Mouse (Mus musculus): ENCODE results near the gene Zfp384.
"Not testable (repeated sequence)": the region's sequence is repeated elsewhere in the genome, so short reads cannot be mapped to it uniquely, and the experiment has no call there.

Zfp384 gene

GRCm38 (mm10) chr6:125009181-125010073 lies 482 bp downstream of the Zfp384 start:
- intact Hi-C loops (cut with DNase I) = loop anchor here (2.0 kb wide), 1 partner anchor 29 kb away; the partner anchor contains the start of gene Ing4

GRCm38 (mm10) chr6:125017682-125018081 lies 8.7 kb downstream of the Zfp384 start:
- intact Hi-C loops (cut with DNase I) = no loop called here

GRCm38 (mm10) chr6:125030532-125030931 lies 21.6 kb downstream of the Zfp384 start:
- intact Hi-C loops (cut with DNase I) = not testable (repeated sequence)

- intact Hi-C loops (cut with DNase I) = no loop called here
Measured at GRCm38 (mm10) chr6:125031604-125032003, 22.7 kb downstream of the Zfp384 start.

- intact Hi-C loops (cut with DNase I) = loop anchor here (2.0 kb wide), 1 partner anchor 30 kb away; the partner anchor contains the start of gene Zfp384
Measured at GRCm38 (mm10) chr6:125038666-125039065, 29.7 kb downstream of the Zfp384 start.

GRCm38 (mm10) chr6:125039131-125039530 lies 30.2 kb downstream of the Zfp384 start:
- intact Hi-C loops (cut with DNase I) = loop anchor here (2.0 kb wide), 1 partner anchor 30 kb away; the partner anchor contains the start of gene Zfp384

- intact Hi-C loops (cut with DNase I) = loop anchor here (2.0 kb wide), 1 partner anchor 31 kb away; the partner anchor contains the start of gene Zfp384
Measured at GRCm38 (mm10) chr6:125039533-125040153, 30.7 kb downstream of the Zfp384 start, which contains the start of gene Ing4. Gene Ing4, plus strand, starts transcription at chr6:125039760.

GRCm38 (mm10) chr6:125040221-125040620 lies 31.3 kb downstream of the Zfp384 start:
- intact Hi-C loops (cut with DNase I) = no loop called here

- intact Hi-C loops (cut with DNase I) = no loop called here
Measured at GRCm38 (mm10) chr6:125041047-125041446, 32.1 kb downstream of the Zfp384 start.

- intact Hi-C loops (cut with DNase I) = no loop called here
Measured at GRCm38 (mm10) chr6:125042081-125042480, 33.1 kb downstream of the Zfp384 start.

GRCm38 (mm10) chr6:125046691-125047090 lies 37.7 kb downstream of the Zfp384 start:
- intact Hi-C loops (cut with DNase I) = loop anchor here (2.0 kb wide), 1 partner anchor 36 kb away; no protein-coding TSS in a partner anchor

GRCm38 (mm10) chr6:125049678-125050077 lies 40.7 kb downstream of the Zfp384 start, which contains the start of gene Acrbp:
Gene Acrbp, plus strand, starts transcription at chr6:125049689.
- intact Hi-C loops (cut with DNase I) = no loop called here

GRCm38 (mm10) chr6:125051237-125051636 lies 42.3 kb downstream of the Zfp384 start:
- intact Hi-C loops (cut with DNase I) = no loop called here

- intact Hi-C loops (cut with DNase I) = no loop called here
Measured at GRCm38 (mm10) chr6:125061493-125061892, 52.5 kb downstream of the Zfp384 start.

- intact Hi-C loops (cut with DNase I) = no loop called here
Measured at GRCm38 (mm10) chr6:125062511-125062910, 53.6 kb downstream of the Zfp384 start.

GRCm38 (mm10) chr6:125063906-125064305 lies 55.0 kb downstream of the Zfp384 start:
- intact Hi-C loops (cut with DNase I) = no loop called here

- intact Hi-C loops (cut with DNase I) = not testable (repeated sequence)
Measured at GRCm38 (mm10) chr6:125065223-125065622, 56.3 kb downstream of the Zfp384 start.

GRCm38 (mm10) chr6:125067571-125067995 lies 58.6 kb downstream of the Zfp384 start, which contains the start of gene Lpar5:
Gene Lpar5, plus strand, starts transcription at chr6:125067920.
- intact Hi-C loops (cut with DNase I) = no loop called here

- intact Hi-C loops (cut with DNase I) = no loop called here
Measured at GRCm38 (mm10) chr6:125071170-125071895, 62.4 kb downstream of the Zfp384 start.

GRCm38 (mm10) chr6:125071896-125072279 lies 62.9 kb downstream of the Zfp384 start:
- intact Hi-C loops (cut with DNase I) = no loop called here

- intact Hi-C loops (cut with DNase I) = no loop called here
Measured at GRCm38 (mm10) chr6:125073825-125074224, 64.9 kb downstream of the Zfp384 start.

Data from adrenal gland (tissue).